Comparison of ENCODE assay signal across 15 mouse cellular contexts in genomic region chr3:97007010-97007448, GRCm38 (mm10).
"Had no signal": no experiment of that assay in that cellular context is flagged by ENCODE, and none has a peak within 500 bp of the region (broad histone marks: within the 10 kb centered on the region; RNA-seq: fewer than 3 reads in every experiment).

No protein-coding gene starts in this region.

- H3K9ac ChIP-seq: liver, embryonic 14.5 days; midbrain, embryonic 13.5 days; neural tube, embryonic 15.5 days; stomach, embryonic 15.5 days had no signal

- H3K36me3 ChIP-seq: midbrain, embryonic 13.5 days; neural tube, embryonic 15.5 days; stomach, embryonic 15.5 days had no signal

- ATAC-seq: intestine, postnatal 0 days; midbrain, embryonic 13.5 days had no signal

- DNase-seq: kidney, adult 8-10 months; kidney, postnatal 36 days; layer of hippocampus, adult 9-11 months; left cerebral cortex, postnatal 4 days; lung, adult 18-20 months; right cerebral cortex, adult 18-20 months; right cerebral cortex, postnatal 25 days; thymus, adult 2 months; thymus, postnatal 25 days had no signal

- H3K9me3 ChIP-seq: midbrain, embryonic 13.5 days; neural tube, embryonic 15.5 days; stomach, embryonic 15.5 days had no signal

- H3K27ac ChIP-seq: kidney, postnatal 0 days; liver, embryonic 14.5 days; midbrain, embryonic 13.5 days; neural tube, embryonic 15.5 days; stomach, embryonic 15.5 days had no signal

- H3K27me3 ChIP-seq: midbrain, embryonic 13.5 days; neural tube, embryonic 15.5 days; stomach, embryonic 15.5 days had no signal

- H3K4me1 ChIP-seq: midbrain, embryonic 13.5 days; neural tube, embryonic 15.5 days; stomach, embryonic 15.5 days had no signal

- H3K4me3 ChIP-seq: midbrain, embryonic 13.5 days; neural tube, embryonic 15.5 days; stomach, embryonic 15.5 days had no signal

- H3K4me2 ChIP-seq: midbrain, embryonic 13.5 days; neural tube, embryonic 15.5 days; stomach, embryonic 15.5 days had no signal
